Mouse (Mus musculus) intestine, embryonic 15.5 days (tissue): ENCODE measurements around the gene Ccdc38. TPM values are rescaled to one million over a fixed set of nuclear protein-coding genes. Genes with fewer than 3 reads are reported as not detected.
A peak's percentile ranks its signal among the peaks of the same experiment; 100 is the strongest.
"Not testable (repeated sequence)": the region's sequence is repeated elsewhere in the genome, so short reads cannot be mapped to it uniquely, and the experiment has no call there.

Experiments used
- ATAC-seq: fragments of 200-750 bp; cut with Nextera tagmentation; 2 replicates; pipeline ENCODE4 v1.8.0; 2017; ENCODE audit warnings: moderate TSS enrichment, moderate library complexity
- H3K27ac ChIP-seq: fragments of 300-500 bp; sonication (generic); 2 replicates; pipeline ENCODE4 v1.5.1; 2015; ENCODE audit warnings: mild to moderate bottlenecking, inconsistent platforms
- H3K27me3 ChIP-seq: fragments of 300-500 bp; sonication (generic); replicated peaks from 2 replicates; pipeline ENCODE4 v1.6.1; 2015; ENCODE audit warnings: inconsistent platforms
- H3K36me3 ChIP-seq: fragments of 300-500 bp; sonication (generic); 2 replicates; pipeline ENCODE4 v1.6.1; 2015; ENCODE audit warnings: inconsistent platforms
- H3K4me1 ChIP-seq: fragments of 300-500 bp; sonication (generic); replicated peaks from 2 replicates; pipeline ENCODE4 v1.6.1; 2015; ENCODE audit warnings: inconsistent platforms
- H3K4me2 ChIP-seq: fragments of 300-500 bp; sonication (generic); replicated peaks from 2 replicates; pipeline ENCODE4 v1.6.1; 2015; ENCODE audit warnings: mild to moderate bottlenecking, inconsistent platforms
- H3K4me3 ChIP-seq: fragments of 300-500 bp; sonication (generic); replicated peaks from 2 replicates; pipeline ENCODE4 v1.5.1; 2015; ENCODE audit warnings: inconsistent platforms
- H3K9ac ChIP-seq: fragments of 300-500 bp; sonication (generic); 2 replicates; pipeline ENCODE4 v1.6.1; 2015; ENCODE audit warnings: inconsistent platforms
- H3K9me3 ChIP-seq: fragments of 300-500 bp; sonication (generic); 2 replicates; pipeline ENCODE4 v1.6.1; 2016; ENCODE audit warnings: inconsistent platforms
- WGBS: fragments of 180-500 bp; shearing (Covaris S2); methylation state at CpG from one replicate; pipeline ENCODE4 v1.1.7; 2015; 5-methylcytosine and 5-hydroxymethylcytosine counted together
- polyA plus RNA-seq: library from polyadenylated mRNA; unstranded; fragments of >200 nt; fragmentation: Nextera tagmentation; extraction: Ambion mirVana; gene quantifications from 2 replicates; pipeline ENCODE4 v1.2.1, GENCODE M21; 2015

The Ccdc38 gene
- polyA plus RNA-seq, 1 experiment from 2014 or later = 0.29 TPM

DNA sequence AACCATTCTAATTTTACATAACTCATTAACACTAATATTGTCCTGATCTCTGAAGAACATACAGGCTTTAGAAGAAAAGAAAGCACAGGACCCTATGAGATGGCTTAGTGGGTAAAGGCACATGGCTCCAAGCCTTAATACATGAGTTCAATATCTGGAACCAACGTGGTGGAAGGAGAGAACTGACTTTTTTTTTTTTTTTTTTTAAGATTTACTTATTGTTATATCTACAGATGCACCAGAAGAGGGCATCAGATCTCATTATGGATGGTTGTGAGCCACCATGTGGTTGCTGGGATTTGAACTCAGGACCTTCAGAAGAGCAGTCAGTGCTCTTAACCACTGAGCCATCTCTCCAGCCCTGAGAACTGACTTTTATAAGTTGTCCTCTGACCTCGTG is 17.5 kb downstream of the Ccdc38 start:
- not testable (repeated sequence) for H3K9me3 ChIP-seq, H3K27ac ChIP-seq, H3K4me3 ChIP-seq, H3K4me2 ChIP-seq, H3K27me3 ChIP-seq, H3K36me3 ChIP-seq, ATAC-seq, H3K9ac ChIP-seq, H3K4me1 ChIP-seq
- 59% methylated on average over 2 of the region's 2 CpGs for WGBS

DNA sequence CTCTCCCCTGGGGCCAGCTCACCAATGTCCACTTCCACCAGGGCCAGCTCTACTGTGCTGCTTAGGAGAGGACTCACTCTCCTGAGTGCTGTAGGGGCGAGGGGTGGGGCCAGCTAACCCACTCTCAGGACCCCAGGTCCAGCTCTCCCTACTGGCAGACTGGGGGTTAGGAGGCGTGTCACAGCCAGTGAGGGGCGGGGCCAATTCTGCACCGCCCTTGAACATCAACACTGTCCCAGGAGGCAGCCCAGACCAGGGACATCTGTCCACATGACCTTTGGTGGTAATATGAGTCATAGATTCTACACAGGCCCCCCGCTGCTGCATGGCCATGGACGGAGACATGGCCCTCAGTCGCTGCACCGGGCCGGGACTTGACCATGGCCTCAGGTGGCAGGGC is 19.4 kb downstream of the Ccdc38 start:
- Histone ChIP-seq H3K27me3 (no peaks in the 10 kb centered on the region), H3K9me3 (no peaks in the 10 kb centered on the region), H3K4me1 (no peaks in the 10 kb centered on the region), H3K4me3 (no peak overlapping the region), H3K4me2 (no peak overlapping the region), H3K9ac (no peak overlapping the region), H3K36me3 (no peaks in the 10 kb centered on the region), H3K27ac (no peak overlapping the region)
- ATAC-seq = no peak
- 51% methylated on average over 9 of the region's 9 CpGs for WGBS

DNA sequence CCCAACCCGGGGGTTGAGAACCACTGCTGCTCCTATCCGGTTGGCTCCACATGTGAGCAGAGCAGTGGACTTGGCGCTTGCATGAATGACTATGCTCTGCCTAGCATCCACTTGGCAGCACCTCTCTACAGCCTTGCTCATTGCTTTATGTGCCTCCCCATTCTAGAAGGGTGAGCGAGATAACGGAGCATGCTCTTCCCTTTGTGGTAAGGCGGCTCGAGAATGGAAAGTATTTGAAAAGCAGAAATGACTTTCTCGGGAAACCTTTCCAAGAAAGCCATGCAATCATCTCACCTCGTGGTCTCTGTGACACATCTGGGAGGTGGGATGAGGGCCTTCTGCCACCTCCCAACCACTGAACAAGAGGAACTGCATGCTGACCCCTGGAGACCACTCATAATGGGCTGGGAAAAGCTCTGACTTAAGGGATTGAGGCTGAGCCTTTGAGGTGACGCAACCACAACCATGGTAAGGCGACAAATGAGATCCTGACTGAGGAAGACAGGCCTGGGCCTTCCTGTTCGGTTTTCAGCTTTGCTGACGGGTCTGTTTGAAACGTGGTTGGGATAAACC is 24.2 kb downstream of the Ccdc38 start:
- H3K27me3 ChIP-seq = no peaks in the 10 kb centered on the region
- H3K9ac ChIP-seq = no peak overlapping the region
- H3K4me3 ChIP-seq = no peak overlapping the region
- 86% methylated on average over 14 of the region's 14 CpGs for WGBS
- no peak overlapping the region for H3K4me2 ChIP-seq
- H3K9me3 ChIP-seq = no peaks in the 10 kb centered on the region
- no peaks in the 10 kb centered on the region for H3K4me1 ChIP-seq
- no peak for ATAC-seq
- no peaks in the 10 kb centered on the region for H3K36me3 ChIP-seq
- H3K27ac ChIP-seq = no peak overlapping the region

DNA sequence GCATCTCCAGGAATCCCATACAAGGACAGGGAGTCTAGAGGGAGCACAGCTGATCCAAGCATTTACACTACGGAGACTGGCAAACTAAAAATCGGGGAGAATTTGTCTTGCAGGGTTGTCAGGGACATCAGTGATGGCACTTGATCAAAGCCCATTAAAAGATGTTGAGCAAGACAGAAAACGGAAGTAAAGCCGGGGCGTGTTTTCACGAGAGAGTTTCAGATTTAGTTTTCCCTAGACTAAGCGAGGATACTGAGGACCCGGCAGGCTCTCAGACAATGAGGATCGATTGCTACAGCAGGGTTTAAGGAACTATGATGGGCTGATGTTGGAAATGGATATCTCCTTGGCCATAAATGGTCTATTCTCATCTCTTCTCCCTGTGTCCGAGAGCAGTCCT is 26.6 kb downstream of the Ccdc38 start:
- no peaks in the 10 kb centered on the region for H3K27me3 ChIP-seq
- H3K36me3 ChIP-seq = no peaks in the 10 kb centered on the region
- H3K27ac ChIP-seq = no peak overlapping the region
- no peaks in the 10 kb centered on the region for H3K9me3 ChIP-seq
- 88% methylated on average over 10 of the region's 10 CpGs for WGBS
- no peaks in the 10 kb centered on the region for H3K4me1 ChIP-seq
- H3K4me3 ChIP-seq = no peak overlapping the region
- no peak for ATAC-seq
- no peak overlapping the region for H3K9ac ChIP-seq
- no peak overlapping the region for H3K4me2 ChIP-seq

DNA sequence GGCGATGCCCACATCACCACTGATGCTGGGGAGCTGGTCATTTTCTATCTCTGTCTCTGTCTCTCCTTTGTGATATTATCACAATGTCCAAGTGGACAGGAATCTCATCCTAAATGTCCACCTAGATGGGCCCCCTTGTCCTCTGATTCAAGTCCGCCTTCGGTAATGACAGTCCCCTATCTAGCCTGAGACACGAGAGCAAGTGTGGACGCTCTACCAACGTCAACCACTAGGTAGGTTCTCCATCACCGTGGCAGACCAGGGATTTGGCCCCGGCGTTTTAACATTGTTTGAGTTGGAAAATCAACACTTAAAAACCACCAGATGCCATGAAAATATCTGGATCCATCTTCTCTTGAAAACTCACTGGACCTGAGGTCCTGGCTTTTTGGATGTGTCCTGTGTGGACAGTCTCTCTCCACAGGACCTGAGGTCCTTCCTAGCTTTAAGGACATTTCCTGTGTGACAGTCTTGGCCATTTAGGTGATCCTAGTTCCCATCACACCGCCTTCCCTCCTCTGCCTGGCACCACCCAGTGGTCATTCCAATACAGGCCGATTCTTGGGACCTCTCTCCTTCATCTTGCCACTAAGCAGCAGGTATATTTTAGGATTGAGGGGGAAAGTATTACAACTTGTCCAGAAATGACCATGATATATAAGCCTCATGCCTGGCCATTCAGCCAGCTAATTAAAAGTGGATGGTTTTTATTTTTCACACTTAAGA is 27.6 kb downstream of the Ccdc38 start:
- WGBS = 86% methylated on average over 11 of the region's 11 CpGs
- no peak for ATAC-seq
- H3K27me3 ChIP-seq = no peaks in the 10 kb centered on the region
- H3K27ac ChIP-seq = no peak overlapping the region
- no peak overlapping the region for H3K4me2 ChIP-seq
- H3K36me3 ChIP-seq = no peaks in the 10 kb centered on the region
- no peaks in the 10 kb centered on the region for H3K4me1 ChIP-seq
- H3K9me3 ChIP-seq = no peaks in the 10 kb centered on the region
- H3K4me3 ChIP-seq = no peak overlapping the region
- H3K9ac ChIP-seq = no peak overlapping the region

DNA sequence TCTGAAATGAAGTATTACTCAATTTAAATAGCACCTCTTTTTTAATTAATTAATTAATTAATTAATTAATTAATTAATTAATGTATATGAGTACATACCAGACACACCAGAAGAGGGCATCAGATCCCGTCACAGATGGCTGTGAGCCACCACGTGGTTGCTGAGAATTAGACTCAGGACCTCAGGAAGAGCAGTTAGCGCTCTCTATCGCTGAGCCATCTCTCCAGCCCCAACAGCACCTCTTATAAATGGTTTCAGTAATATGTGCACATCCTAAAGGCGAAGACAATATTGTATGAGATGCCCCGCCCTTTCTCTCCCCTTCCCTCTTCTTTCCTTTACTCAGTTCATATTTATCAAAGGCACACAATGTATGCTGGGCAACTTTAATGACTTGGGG is 28.2 kb downstream of the Ccdc38 start:
- no peak for ATAC-seq

DNA sequence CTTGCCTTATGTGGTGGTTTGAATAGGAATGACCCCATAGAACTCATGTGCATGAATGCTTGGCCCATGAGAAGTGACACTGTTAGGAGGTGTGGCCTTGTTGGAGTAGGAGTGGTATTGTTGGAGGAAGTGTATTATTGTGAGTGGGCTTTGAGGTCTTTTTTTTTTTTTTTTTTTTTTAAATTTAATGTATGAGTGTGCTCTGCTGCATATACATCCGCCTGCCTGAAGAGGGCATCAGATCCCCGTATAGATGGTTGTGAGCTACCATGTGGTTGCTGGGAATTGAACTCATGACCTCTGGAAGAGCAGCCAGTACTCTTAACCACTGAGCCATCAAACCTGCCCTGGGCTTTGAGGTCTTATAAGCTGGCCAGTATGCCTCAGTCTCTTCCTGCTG is 31.8 kb downstream of the Ccdc38 start:
- 23% methylated on average over 2 of the region's 2 CpGs for WGBS
- H3K36me3 ChIP-seq = no peaks in the 10 kb centered on the region
- no peaks in the 10 kb centered on the region for H3K27me3 ChIP-seq

More for the DNA sequence above, 28.2 kb downstream of the Ccdc38 start:
- H3K27ac ChIP-seq = no peak overlapping the region
- H3K36me3 ChIP-seq = no peaks in the 10 kb centered on the region
- H3K4me1 ChIP-seq = no peaks in the 10 kb centered on the region
- no peaks in the 10 kb centered on the region for H3K27me3 ChIP-seq
- H3K4me3 ChIP-seq = no peak overlapping the region
- no peak overlapping the region for H3K4me2 ChIP-seq
- no peaks in the 10 kb centered on the region for H3K9me3 ChIP-seq
- no peak overlapping the region for H3K9ac ChIP-seq
- WGBS = 84% methylated on average over 6 of the region's 6 CpGs

DNA sequence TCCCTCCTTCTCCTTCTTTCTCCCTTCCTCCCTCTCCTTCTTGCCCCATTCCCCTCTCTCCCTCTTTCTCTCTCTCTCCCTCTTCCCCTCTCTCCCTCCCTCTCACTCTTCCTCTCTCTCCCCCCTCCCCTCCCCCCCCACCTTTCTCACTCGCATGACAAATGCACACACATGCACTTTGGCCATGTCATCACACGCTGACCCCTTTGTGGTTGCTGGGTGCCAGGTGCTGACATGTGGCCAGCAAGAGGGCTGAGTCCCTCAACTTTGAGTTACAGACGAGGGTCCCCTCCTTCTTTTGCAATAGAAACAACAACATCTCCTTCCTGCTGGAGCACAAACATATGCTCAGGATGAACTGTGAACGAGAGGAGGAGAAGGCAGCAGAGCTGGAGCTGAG is 34.5 kb downstream of the Ccdc38 start:
- no peaks in the 10 kb centered on the region for H3K9me3 ChIP-seq
- H3K36me3 ChIP-seq = no peaks in the 10 kb centered on the region
- H3K4me1 ChIP-seq = no peaks in the 10 kb centered on the region
- 52% methylated on average over 4 of the region's 4 CpGs for WGBS
- no peak overlapping the region for H3K9ac ChIP-seq
- no peak overlapping the region for H3K27ac ChIP-seq
- no peak overlapping the region for H3K4me3 ChIP-seq
- H3K4me2 ChIP-seq = no peak overlapping the region
- H3K27me3 ChIP-seq = no peaks in the 10 kb centered on the region
- no peak for ATAC-seq

More for the DNA sequence above, 31.8 kb downstream of the Ccdc38 start:
- Histone ChIP-seq H3K4me3 (no peak overlapping the region), H3K9ac (no peak overlapping the region), H3K4me2 (no peak overlapping the region), H3K27ac (no peak overlapping the region), H3K4me1 (no peaks in the 10 kb centered on the region), H3K9me3 (no peaks in the 10 kb centered on the region)
- ATAC-seq = no peak

DNA sequence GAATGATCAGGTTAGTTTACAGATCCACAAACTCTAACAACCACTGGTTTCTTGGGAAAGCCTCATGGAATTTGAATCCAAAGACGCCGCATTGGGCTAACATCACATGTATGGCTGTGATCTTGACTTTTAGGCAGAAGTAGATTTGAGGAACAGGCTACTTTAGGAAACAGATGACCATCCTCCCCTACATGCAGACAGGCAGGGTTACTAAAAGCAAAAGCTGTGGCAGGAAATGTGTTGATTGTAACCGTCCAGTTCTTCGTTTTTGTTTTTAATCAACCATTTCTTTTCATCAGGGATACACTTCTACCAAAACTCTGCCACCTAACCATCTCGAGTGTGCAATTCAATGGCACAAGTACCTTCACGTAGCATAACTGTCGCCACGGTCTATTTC is 35.5 kb downstream of the Ccdc38 start:
- Histone ChIP-seq H3K27me3 (no peaks in the 10 kb centered on the region), H3K4me2 (no peak overlapping the region), H3K4me1 (no peaks in the 10 kb centered on the region), H3K4me3 (no peak overlapping the region), H3K9ac (no peak overlapping the region), H3K36me3 (no peaks in the 10 kb centered on the region), H3K9me3 (no peaks in the 10 kb centered on the region), H3K27ac (no peak overlapping the region)
- 86% methylated on average over 8 of the region's 8 CpGs for WGBS
- ATAC-seq = no peak

DNA sequence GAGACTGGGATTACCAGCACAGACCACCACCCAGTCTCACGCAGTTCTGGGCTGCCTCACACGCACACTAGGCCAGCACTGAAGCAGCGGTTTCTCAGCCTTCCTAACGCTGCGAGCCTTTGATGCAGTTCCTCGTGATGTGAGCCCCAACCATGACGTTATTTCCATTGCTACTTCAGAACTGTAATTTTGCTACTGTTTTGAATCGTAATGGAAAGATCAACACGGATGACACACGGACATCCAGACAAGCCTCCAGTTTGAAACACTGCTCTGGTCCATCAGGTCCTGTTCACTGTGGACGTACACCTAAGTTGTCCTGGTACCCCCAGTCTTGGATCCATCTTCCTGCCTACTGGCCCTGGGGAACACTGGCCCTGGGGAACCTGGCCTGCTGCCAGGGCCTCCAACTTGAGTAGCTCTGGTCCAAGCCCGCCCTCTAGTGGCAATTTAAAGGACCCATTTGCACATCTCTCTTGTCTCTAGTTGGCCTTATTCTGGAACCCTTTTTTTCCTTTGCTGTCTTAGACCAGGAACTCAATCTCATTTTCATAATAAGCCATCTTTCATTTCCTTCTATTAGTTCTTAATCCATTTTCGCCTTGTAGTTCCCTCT is 36.9 kb downstream of the Ccdc38 start:
- no peak overlapping the region for H3K4me3 ChIP-seq
- 63% methylated on average over 13 of the region's 13 CpGs for WGBS
- peaks cover 4% of the 10 kb centered on the region; the same call in 1 of the 2 replicates for H3K36me3 ChIP-seq
- H3K27ac ChIP-seq = no peak overlapping the region
- H3K27me3 ChIP-seq = no peaks in the 10 kb centered on the region
- no peak overlapping the region for H3K9ac ChIP-seq
- peak; percentile 68 for ATAC-seq
- H3K9me3 ChIP-seq = no peaks in the 10 kb centered on the region
- H3K4me1 ChIP-seq = no peaks in the 10 kb centered on the region
- H3K4me2 ChIP-seq = no peak overlapping the region

DNA sequence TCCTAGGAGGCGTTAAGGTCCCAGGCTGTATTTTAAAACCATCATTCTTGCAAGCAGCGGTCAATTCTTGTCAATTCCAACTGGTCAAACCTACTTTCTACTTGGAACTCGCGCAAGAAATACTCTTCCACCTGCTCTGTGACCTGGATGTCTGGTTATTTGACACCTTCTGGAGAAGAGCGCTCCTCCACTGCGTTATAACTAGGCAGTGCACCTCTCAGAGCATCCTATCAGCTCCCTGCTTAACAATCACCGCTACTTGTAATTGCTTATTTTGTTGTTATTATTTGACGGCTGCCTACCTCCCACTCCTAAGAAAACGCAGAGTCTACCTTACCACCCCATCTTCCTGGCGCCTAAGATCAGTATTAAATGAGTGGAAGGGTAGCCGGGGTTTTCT is 48.4 kb downstream of the Ccdc38 start:
- H3K4me2 ChIP-seq = peak overlapping the region; percentile 76
- no peaks in the 10 kb centered on the region for H3K9me3 ChIP-seq
- ATAC-seq = peak; percentile 31; the same call in 1 of the 2 replicates
- no peaks in the 10 kb centered on the region for H3K36me3 ChIP-seq
- peak overlapping the region; percentile 74 for H3K9ac ChIP-seq
- WGBS = 1% methylated on average over 11 of the region's 11 CpGs
- no peaks in the 10 kb centered on the region for H3K27me3 ChIP-seq
- peak overlapping the region; percentile 84 for H3K4me3 ChIP-seq
- H3K27ac ChIP-seq = peak overlapping the region; percentile 63
- H3K4me1 ChIP-seq = 0 out of 2 replicates have a peak, but pooled peaks cover 6% of the 10 kb centered on the region

DNA sequence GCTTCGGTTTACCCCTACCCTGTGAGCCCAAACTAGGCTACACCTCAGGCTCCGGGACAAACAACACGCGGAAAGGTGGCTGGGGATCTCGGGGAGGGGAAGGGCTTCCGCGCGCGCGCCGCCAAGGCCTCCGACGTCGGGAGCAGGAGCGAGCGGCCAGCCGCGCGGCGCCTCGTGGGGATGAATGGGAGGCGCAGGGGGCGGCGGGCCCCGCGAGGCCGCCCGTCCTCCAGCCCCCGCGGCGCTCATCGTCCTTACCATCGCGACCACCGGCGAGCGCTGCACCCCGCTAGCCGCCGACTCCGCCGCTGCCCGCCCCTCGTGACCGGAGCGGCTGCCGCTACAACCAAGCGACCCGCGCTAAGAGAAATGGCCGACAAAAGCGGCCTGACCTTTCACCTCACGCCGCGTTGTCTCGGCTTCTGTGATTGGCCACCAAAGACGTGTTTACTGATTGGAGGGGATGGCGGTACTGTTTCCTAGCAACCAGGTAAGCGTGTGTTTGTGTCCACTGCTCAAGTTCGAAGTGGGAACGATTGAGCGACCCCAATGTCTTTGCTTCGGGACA is 48.9 kb downstream of the Ccdc38 start, which contains the start of gene Snrpf:
Gene Snrpf, minus strand, starts transcription at position 426 of the 568 bp plus-strand sequence.
- Histone ChIP-seq H3K4me3 (peak within 1 kb of the TSS; percentile 84), H3K4me1 (0 out of 2 replicates have a peak, but pooled peaks cover 8% of the 10 kb centered on the region), H3K9me3 (no peaks in the 10 kb centered on the region), H3K36me3 (no peaks in the 10 kb centered on the region), H3K4me2 (peak within 1 kb of the TSS; percentile 76), H3K9ac (peak within 1 kb of the TSS; percentile 74), H3K27me3 (no peaks in the 10 kb centered on the region), H3K27ac (peak within 1 kb of the TSS; percentile 63)
- peak; percentile 94 for ATAC-seq
- WGBS = under 1% methylated on average over 63 of the region's 63 CpGs
